Mouse (Mus musculus): Measurements from ENCODE around the gene Rapgef6.

Gene Rapgef6

GRCm38 (mm10) chr11:54522529-54523430 is at the start of gene Rapgef6:
TSS of gene Rapgef6 (plus strand) at chr11:54522847.
- DNase-seq (ENCODE audit: low spot score in 2 of 2), result peak; percentile 98 to 99

- no peak for DNase-seq (ENCODE audit: low spot score in 2 of 2)
Observed at GRCm38 (mm10) chr11:54478414-54478813, 44.2 kb upstream of the Rapgef6 start.

- DNase-seq (ENCODE audit: low spot score in 2 of 2), result no peak
Observed at GRCm38 (mm10) chr11:54486041-54486440, 36.6 kb upstream of the Rapgef6 start.

- no peak for DNase-seq (ENCODE audit: low spot score in 2 of 2)
Observed at GRCm38 (mm10) chr11:54491946-54492558, 30.6 kb upstream of the Rapgef6 start.

- no peak for DNase-seq (ENCODE audit: low spot score in 2 of 2)
Observed at GRCm38 (mm10) chr11:54492559-54492958, 30.1 kb upstream of the Rapgef6 start.

GRCm38 (mm10) chr11:54499838-54500237 is 22.8 kb upstream of the Rapgef6 start:
- no peak for DNase-seq (ENCODE audit: low spot score in 2 of 2)

GRCm38 (mm10) chr11:54502546-54503245 is 20.0 kb upstream of the Rapgef6 start:
- peak in 1 of 2 experiments; percentile 32 for DNase-seq (ENCODE audit: low spot score in 2 of 2)

GRCm38 (mm10) chr11:54513584-54513983 is 9.1 kb upstream of the Rapgef6 start:
- DNase-seq (ENCODE audit: low spot score in 2 of 2), result no peak

GRCm38 (mm10) chr11:54521927-54522528 is 619 bp upstream of the Rapgef6 start:
- DNase-seq (ENCODE audit: low spot score in 2 of 2), result no peak

- no peak for DNase-seq (ENCODE audit: low spot score in 2 of 2)
Observed at GRCm38 (mm10) chr11:54523431-54524001, 869 bp downstream of the Rapgef6 start.

GRCm38 (mm10) chr11:54528002-54528401 is 5.4 kb downstream of the Rapgef6 start:
- no peak for DNase-seq (ENCODE audit: low spot score in 2 of 2)

GRCm38 (mm10) chr11:54530391-54530790 is 7.7 kb downstream of the Rapgef6 start:
- peak; percentile 38 to 59 for DNase-seq (ENCODE audit: low spot score in 2 of 2)

- no peak for DNase-seq (ENCODE audit: low spot score in 2 of 2)
Observed at GRCm38 (mm10) chr11:54530916-54531315, 8.3 kb downstream of the Rapgef6 start.

- no peak for DNase-seq (ENCODE audit: low spot score in 2 of 2)
Observed at GRCm38 (mm10) chr11:54533834-54534233, 11.2 kb downstream of the Rapgef6 start.

GRCm38 (mm10) chr11:54534871-54535270 is 12.2 kb downstream of the Rapgef6 start:
- DNase-seq (ENCODE audit: low spot score in 2 of 2), result peak; percentile 66 to 78

- DNase-seq (ENCODE audit: low spot score in 2 of 2), result no peak
Observed at GRCm38 (mm10) chr11:54539031-54539430, 16.4 kb downstream of the Rapgef6 start.

- DNase-seq (ENCODE audit: low spot score in 2 of 2), result no peak
Observed at GRCm38 (mm10) chr11:54539486-54539885, 16.8 kb downstream of the Rapgef6 start.

- DNase-seq (ENCODE audit: low spot score in 2 of 2), result no peak
Observed at GRCm38 (mm10) chr11:54540328-54540727, 17.7 kb downstream of the Rapgef6 start.

GRCm38 (mm10) chr11:54542414-54542813 is 19.8 kb downstream of the Rapgef6 start:
- no peak for DNase-seq (ENCODE audit: low spot score in 2 of 2)

- DNase-seq (ENCODE audit: low spot score in 2 of 2), result no peak
Observed at GRCm38 (mm10) chr11:54554970-54555369, 32.3 kb downstream of the Rapgef6 start.

- peak; percentile 35 to 37 for DNase-seq (ENCODE audit: low spot score in 2 of 2)
Observed at GRCm38 (mm10) chr11:54562761-54563160, 40.1 kb downstream of the Rapgef6 start.

GRCm38 (mm10) chr11:54567959-54568358 is 45.3 kb downstream of the Rapgef6 start:
- DNase-seq (ENCODE audit: low spot score in 2 of 2), result no peak
